Mouse (Mus musculus): Measurements from ENCODE around the gene Msrb1. TPM values are rescaled to one million over a fixed set of nuclear protein-coding genes. Genes with fewer than 3 reads are reported as not detected.
A peak's percentile ranks its signal among the peaks of the same experiment; 100 is the strongest.

Msrb1 gene
- polyA plus RNA-seq, 1 experiment from 2014 or later, result 33.8 TPM

GRCm38 (mm10) chr17:24757394-24757793 is 21.0 kb downstream of the Msrb1 start:
- Histone ChIP-seq H3K9ac (replicated peaks; ENCODE audit: low read length) (no peak overlapping the region), H3K27ac (ENCODE audit: low read length) (no peak overlapping the region), H3K27me3 (ENCODE audit: insufficient read depth, low read length) (peaks cover 27% of the 10 kb centered on the region), H3K4me2 (replicated peaks; ENCODE audit: low read depth, low read length) (no peak overlapping the region), H3K9me3 (ENCODE audit: low read length) (no peaks in the 10 kb centered on the region), H3K4me3 (ENCODE audit: low read length) (no peak overlapping the region), H3K4me1 (ENCODE audit: insufficient read depth, low read length) (peaks cover 37% of the 10 kb centered on the region), H3K36me3 (ENCODE audit: insufficient read depth, low read length) (no peaks in the 10 kb centered on the region)
- 78% methylated on average over 1 of the region's 1 CpGs for whole genome bisulfite sequencing
- 0 out of 2 replicates have a peak, but pooled peaks have one; percentile 32 for ATAC-seq (ENCODE audit: low FRiP score, low TSS enrichment)

- Histone ChIP-seq H3K9me3 (ENCODE audit: low read length) (no peaks in the 10 kb centered on the region), H3K4me3 (ENCODE audit: low read length) (no peak overlapping the region), H3K36me3 (ENCODE audit: insufficient read depth, low read length) (no peaks in the 10 kb centered on the region), H3K27me3 (ENCODE audit: insufficient read depth, low read length) (no peaks in the 10 kb centered on the region), H3K27ac (ENCODE audit: low read length) (peak overlapping the region; percentile 81), H3K9ac (replicated peaks; ENCODE audit: low read length) (no peak overlapping the region), H3K4me2 (replicated peaks; ENCODE audit: low read depth, low read length) (no peak overlapping the region), H3K4me1 (ENCODE audit: insufficient read depth, low read length) (peaks cover 42% of the 10 kb centered on the region)
- WGBS, result 30% methylated on average over 5 of the region's 5 CpGs
- ATAC-seq (ENCODE audit: low FRiP score, low TSS enrichment), result peak; percentile 63
Measured at GRCm38 (mm10) chr17:24761121-24761520, 24.7 kb downstream of the Msrb1 start.

- H3K9ac ChIP-seq (replicated peaks; ENCODE audit: low read length), result peak overlapping the region; percentile 44
- peak; percentile 60 for ATAC-seq (ENCODE audit: low FRiP score, low TSS enrichment)
- no peaks in the 10 kb centered on the region for H3K27me3 ChIP-seq (ENCODE audit: insufficient read depth, low read length)
- H3K9me3 ChIP-seq (ENCODE audit: low read length), result no peaks in the 10 kb centered on the region
- peak overlapping the region; percentile 90 for H3K27ac ChIP-seq (ENCODE audit: low read length)
- no peak overlapping the region for H3K4me3 ChIP-seq (ENCODE audit: low read length)
- H3K36me3 ChIP-seq (ENCODE audit: insufficient read depth, low read length), result no peaks in the 10 kb centered on the region
- H3K4me2 ChIP-seq (replicated peaks; ENCODE audit: low read depth, low read length), result peak overlapping the region; percentile 33
- 28% methylated on average over 21 of the region's 22 CpGs for WGBS
- peaks cover 63% of the 10 kb centered on the region for H3K4me1 ChIP-seq (ENCODE audit: insufficient read depth, low read length)
Measured at GRCm38 (mm10) chr17:24765016-24765905, 28.8 kb downstream of the Msrb1 start.

GRCm38 (mm10) chr17:24766266-24766875 is 29.9 kb downstream of the Msrb1 start:
- H3K4me1 ChIP-seq (ENCODE audit: insufficient read depth, low read length), result peaks cover 62% of the 10 kb centered on the region
- H3K4me2 ChIP-seq (replicated peaks; ENCODE audit: low read depth, low read length), result no peak overlapping the region; the same call in 1 of the 2 replicates
- H3K27ac ChIP-seq (ENCODE audit: low read length), result peak overlapping the region; percentile 90

GRCm38 (mm10) chr17:24769146-24769545 is 32.7 kb downstream of the Msrb1 start:
- ATAC-seq (ENCODE audit: low FRiP score, low TSS enrichment), result no peak
- Histone ChIP-seq H3K27ac (ENCODE audit: low read length) (no peak overlapping the region), H3K27me3 (ENCODE audit: insufficient read depth, low read length) (no peaks in the 10 kb centered on the region), H3K4me1 (ENCODE audit: insufficient read depth, low read length) (peaks cover 48% of the 10 kb centered on the region), H3K36me3 (ENCODE audit: insufficient read depth, low read length) (no peaks in the 10 kb centered on the region), H3K4me3 (ENCODE audit: low read length) (no peak overlapping the region), H3K9me3 (ENCODE audit: low read length) (peaks cover 6% of the 10 kb centered on the region), H3K9ac (replicated peaks; ENCODE audit: low read length) (no peak overlapping the region), H3K4me2 (replicated peaks; ENCODE audit: low read depth, low read length) (no peak overlapping the region)
- 41% methylated on average over 3 of the region's 3 CpGs for WGBS

More at GRCm38 (mm10) chr17:24766266-24766875, 29.9 kb downstream of the Msrb1 start:
- Histone ChIP-seq H3K4me3 (ENCODE audit: low read length) (no peak overlapping the region), H3K9ac (replicated peaks; ENCODE audit: low read length) (no peak overlapping the region), H3K36me3 (ENCODE audit: insufficient read depth, low read length) (no peaks in the 10 kb centered on the region), H3K9me3 (ENCODE audit: low read length) (no peaks in the 10 kb centered on the region), H3K27me3 (ENCODE audit: insufficient read depth, low read length) (no peaks in the 10 kb centered on the region)
- 10% methylated on average over 12 of the region's 12 CpGs for WGBS
- ATAC-seq (ENCODE audit: low FRiP score, low TSS enrichment), result peak; percentile 78

- Histone ChIP-seq H3K27ac (ENCODE audit: low read length) (no peak overlapping the region), H3K4me3 (ENCODE audit: low read length) (no peak overlapping the region), H3K9me3 (ENCODE audit: low read length) (peaks cover 6% of the 10 kb centered on the region), H3K27me3 (ENCODE audit: insufficient read depth, low read length) (no peaks in the 10 kb centered on the region), H3K4me1 (ENCODE audit: insufficient read depth, low read length) (peaks cover 9% of the 10 kb centered on the region; the same call in 1 of the 2 replicates), H3K9ac (replicated peaks; ENCODE audit: low read length) (no peak overlapping the region), H3K4me2 (replicated peaks; ENCODE audit: low read depth, low read length) (no peak overlapping the region), H3K36me3 (ENCODE audit: insufficient read depth, low read length) (no peaks in the 10 kb centered on the region)
- WGBS, result 89% methylated on average over 5 of the region's 5 CpGs
- ATAC-seq (ENCODE audit: low FRiP score, low TSS enrichment), result no peak
Measured at GRCm38 (mm10) chr17:24773241-24773640, 36.8 kb downstream of the Msrb1 start.

- Histone ChIP-seq H3K36me3 (ENCODE audit: insufficient read depth, low read length) (no peaks in the 10 kb centered on the region), H3K9ac (replicated peaks; ENCODE audit: low read length) (no peak overlapping the region), H3K4me2 (replicated peaks; ENCODE audit: low read depth, low read length) (no peak overlapping the region), H3K9me3 (ENCODE audit: low read length) (peaks cover 6% of the 10 kb centered on the region), H3K4me1 (ENCODE audit: insufficient read depth, low read length) (no peaks in the 10 kb centered on the region), H3K27me3 (ENCODE audit: insufficient read depth, low read length) (no peaks in the 10 kb centered on the region), H3K27ac (ENCODE audit: low read length) (no peak overlapping the region), H3K4me3 (ENCODE audit: low read length) (no peak overlapping the region)
- whole genome bisulfite sequencing, result 80% methylated on average over 8 of the region's 8 CpGs
- ATAC-seq (ENCODE audit: low FRiP score, low TSS enrichment), result no peak
Measured at GRCm38 (mm10) chr17:24775173-24775572, 38.7 kb downstream of the Msrb1 start.

- H3K9me3 ChIP-seq (ENCODE audit: low read length), result peaks cover 6% of the 10 kb centered on the region
- no peak for ATAC-seq (ENCODE audit: low FRiP score, low TSS enrichment)
- no peak overlapping the region for H3K9ac ChIP-seq (replicated peaks; ENCODE audit: low read length)
- H3K27ac ChIP-seq (ENCODE audit: low read length), result no peak overlapping the region
- H3K4me2 ChIP-seq (replicated peaks; ENCODE audit: low read depth, low read length), result no peak overlapping the region
- no peaks in the 10 kb centered on the region for H3K4me1 ChIP-seq (ENCODE audit: insufficient read depth, low read length)
- no peaks in the 10 kb centered on the region for H3K36me3 ChIP-seq (ENCODE audit: insufficient read depth, low read length)
- H3K27me3 ChIP-seq (ENCODE audit: insufficient read depth, low read length), result no peaks in the 10 kb centered on the region
- 56% methylated on average over 2 of the region's 2 CpGs for WGBS
- no peak overlapping the region for H3K4me3 ChIP-seq (ENCODE audit: low read length)
Measured at GRCm38 (mm10) chr17:24777073-24777472, 40.6 kb downstream of the Msrb1 start.

- Histone ChIP-seq H3K4me3 (ENCODE audit: low read length) (no peak overlapping the region), H3K36me3 (ENCODE audit: insufficient read depth, low read length) (no peaks in the 10 kb centered on the region), H3K4me2 (replicated peaks; ENCODE audit: low read depth, low read length) (no peak overlapping the region), H3K27ac (ENCODE audit: low read length) (no peak overlapping the region), H3K27me3 (ENCODE audit: insufficient read depth, low read length) (no peaks in the 10 kb centered on the region), H3K9me3 (ENCODE audit: low read length) (no peaks in the 10 kb centered on the region), H3K9ac (replicated peaks; ENCODE audit: low read length) (no peak overlapping the region), H3K4me1 (ENCODE audit: insufficient read depth, low read length) (no peaks in the 10 kb centered on the region)
- 84% methylated on average over 2 of the region's 2 CpGs for WGBS
- ATAC-seq (ENCODE audit: low FRiP score, low TSS enrichment), result no peak
Measured at GRCm38 (mm10) chr17:24780821-24781220, 44.4 kb downstream of the Msrb1 start.

- no peak overlapping the region for H3K27ac ChIP-seq (ENCODE audit: low read length)
- no peak for ATAC-seq (ENCODE audit: low FRiP score, low TSS enrichment)
- H3K4me3 ChIP-seq (ENCODE audit: low read length), result no peak overlapping the region
- H3K27me3 ChIP-seq (ENCODE audit: insufficient read depth, low read length), result no peaks in the 10 kb centered on the region
- no peaks in the 10 kb centered on the region for H3K4me1 ChIP-seq (ENCODE audit: insufficient read depth, low read length)
- H3K9ac ChIP-seq (replicated peaks; ENCODE audit: low read length), result no peak overlapping the region
- no peak overlapping the region for H3K4me2 ChIP-seq (replicated peaks; ENCODE audit: low read depth, low read length)
- no peaks in the 10 kb centered on the region for H3K36me3 ChIP-seq (ENCODE audit: insufficient read depth, low read length)
- 24% methylated on average over 8 of the region's 8 CpGs for WGBS
- H3K9me3 ChIP-seq (ENCODE audit: low read length), result no peaks in the 10 kb centered on the region
Measured at GRCm38 (mm10) chr17:24792190-24792589, 55.7 kb downstream of the Msrb1 start.

All from kidney, embryonic 16.5 days (tissue).